Mouse (Mus musculus) kidney, adult 2 months (tissue): Measurements from ENCODE around the gene Glrx5. TPM values are rescaled to one million over a fixed set of nuclear protein-coding genes. Genes with fewer than 3 reads are reported as not detected.

Source experiments
- DNase-seq: peaks from one replicate; pipeline ENCODE4 v3.0.0; 2021
- H3K27ac ChIP-seq: fragments of 200-500 bp; 2 replicates; pipeline ENCODE4 v1.5.1; 2012; ENCODE audit warnings: low read depth, low read length, control low read depth, inconsistent platforms; ENCODE audit not compliant: insufficient read depth
- H3K27me3 ChIP-seq: fragments of 200-500 bp; replicated peaks from 2 replicates; pipeline ENCODE4 v1.6.1; 2012; ENCODE audit warnings: mild to moderate bottlenecking, moderate library complexity, low read length, inconsistent platforms; ENCODE audit not compliant: control insufficient read depth, insufficient read depth
- H3K36me3 ChIP-seq: fragments of 200-500 bp; 2 replicates; pipeline ENCODE4 v1.6.1; 2012; ENCODE audit warnings: mild to moderate bottlenecking, moderate library complexity, low read length, inconsistent platforms; ENCODE audit not compliant: control insufficient read depth, insufficient read depth
- H3K4me1 ChIP-seq: fragments of 200-500 bp; 2 replicates; pipeline ENCODE4 v1.6.1; 2011; ENCODE audit warnings: low read length; ENCODE audit not compliant: control insufficient read depth, insufficient read depth
- H3K4me3 ChIP-seq: fragments of 200-500 bp; 2 replicates; pipeline ENCODE4 v1.5.1; 2011; ENCODE audit warnings: mild to moderate bottlenecking, low read depth, low read length, control low read depth; ENCODE audit not compliant: insufficient read depth
- CTCF ChIP-seq: fragments of 200-500 bp; conservative IDR thresholded peaks from 2 replicates; pipeline ENCODE4 v1.5.1; 2011; ENCODE audit warnings: low read depth, mild to moderate bottlenecking, control low read depth, low read length, moderate library complexity, mixed read lengths; ENCODE audit not compliant: insufficient read depth, insufficient read length
- POLR2A ChIP-seq: fragments of 200-500 bp; IDR thresholded peaks from one replicate; pipeline ENCODE4 v1.6.1; 2011; ENCODE audit warnings: low read depth, low read length, control low read depth
- WGBS: fragments of 180-500 bp; shearing (Covaris S2); methylation state at CpG from one replicate; pipeline ENCODE4 v1.1.7; 2018; 5-methylcytosine and 5-hydroxymethylcytosine counted together
- polyA plus RNA-seq: library from polyadenylated mRNA; depleted of rRNA; stranded (reverse); fragments of >200 nt; gene quantifications from 2 replicates; pipeline ENCODE4 v1.2.3, GENCODE M21; 2012

Gene Glrx5
- polyA plus RNA-seq, 1 experiment: 138 TPM

DNA sequence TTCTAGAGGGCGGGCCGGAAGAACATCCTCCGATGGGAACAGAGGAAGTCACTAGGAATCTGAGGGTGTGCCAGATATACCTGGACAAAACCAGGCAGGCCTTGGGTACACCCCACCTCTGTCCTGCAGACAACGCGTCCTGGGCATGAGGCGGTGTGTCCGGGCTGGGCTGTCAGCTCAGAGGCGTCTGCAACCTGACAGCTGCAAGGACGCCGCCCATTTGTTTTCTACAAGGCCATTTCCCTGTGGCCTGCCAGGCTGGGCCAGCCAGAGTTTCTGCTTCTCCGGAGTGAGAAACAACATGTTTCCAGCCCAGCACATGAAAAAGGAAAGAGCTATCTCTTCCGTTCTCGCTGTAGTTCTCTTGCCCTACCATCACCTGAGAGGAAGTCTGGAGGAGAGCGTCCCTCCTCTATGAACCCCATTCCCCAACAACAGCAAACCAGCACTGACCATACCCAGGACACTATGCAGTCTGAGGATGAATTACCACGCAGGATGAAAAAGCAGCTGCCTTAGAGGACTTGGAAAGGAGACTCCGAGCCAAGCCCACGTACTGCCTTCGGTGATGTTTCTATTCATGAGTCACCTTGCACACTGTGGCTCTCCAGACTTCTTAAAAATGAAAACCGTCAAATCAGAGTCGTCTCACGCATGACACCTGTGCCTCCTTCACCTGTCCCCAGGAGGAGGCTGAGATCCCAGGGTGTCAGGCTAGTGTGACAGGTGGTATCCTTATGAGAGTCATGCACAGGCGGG lies 27.4 kb upstream of the Glrx5 start:
- peak overlapping the region; percentile 47 for H3K27ac ChIP-seq
- DNase-seq: peak; percentile 53
- WGBS: 69% methylated on average over 22 of the region's 22 CpGs
- peaks cover 32% of the 10 kb centered on the region for H3K4me1 ChIP-seq
- H3K4me3 ChIP-seq: no peak overlapping the region
- no peak for TF ChIP-seq CTCF
- TF ChIP-seq POLR2A: no peak
- no peaks in the 10 kb centered on the region for H3K36me3 ChIP-seq
- H3K27me3 ChIP-seq: no peaks in the 10 kb centered on the region

DNA sequence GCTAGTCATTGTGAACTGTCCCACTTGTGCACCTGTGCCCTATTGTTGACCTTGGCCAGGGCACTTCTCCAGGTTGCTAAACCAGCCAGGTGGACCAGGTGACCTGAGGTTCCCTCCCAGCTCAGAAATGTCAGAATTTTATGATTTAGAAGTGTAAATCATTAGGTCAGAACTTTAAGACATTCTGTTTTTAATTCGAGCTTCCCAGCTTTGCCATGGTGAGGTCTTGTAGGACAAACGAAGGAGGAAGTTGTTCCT lies 26.8 kb upstream of the Glrx5 start:
- no peak overlapping the region for H3K4me3 ChIP-seq
- DNase-seq: peak; percentile 45
- H3K27ac ChIP-seq: peak overlapping the region; percentile 47; the same call in 1 of the 2 replicates
- no peaks in the 10 kb centered on the region for H3K27me3 ChIP-seq
- peaks cover 31% of the 10 kb centered on the region for H3K4me1 ChIP-seq
- H3K36me3 ChIP-seq: no peaks in the 10 kb centered on the region
- 44% methylated on average over 2 of the region's 2 CpGs for WGBS
- TF ChIP-seq POLR2A: no peak
- TF ChIP-seq CTCF: no peak

DNA sequence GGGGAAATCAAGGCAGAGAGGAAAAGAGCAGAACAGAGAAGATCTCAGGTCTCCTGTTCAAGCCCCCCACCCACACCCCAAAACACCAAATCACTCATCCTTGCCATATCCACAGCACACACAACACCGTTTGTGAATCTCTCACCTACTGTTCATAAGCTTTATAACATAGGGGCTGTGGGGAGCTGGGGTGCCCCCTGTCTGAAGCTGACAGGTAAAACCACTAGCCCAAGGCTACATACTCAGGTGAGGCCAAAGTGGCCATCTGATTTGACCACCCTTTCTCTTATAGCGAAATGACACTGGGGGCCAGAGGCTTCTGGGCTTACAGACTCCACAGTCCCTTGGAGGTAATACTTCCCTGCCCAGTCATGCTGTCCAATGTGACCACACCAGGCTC lies 24.3 kb upstream of the Glrx5 start:
- no peak for DNase-seq
- Histone ChIP-seq H3K4me3 (no peak overlapping the region), H3K27ac (peak overlapping the region; percentile 13; the same call in 1 of the 2 replicates), H3K27me3 (no peaks in the 10 kb centered on the region), H3K4me1 (peaks cover 21% of the 10 kb centered on the region; the same call in 1 of the 2 replicates), H3K36me3 (no peaks in the 10 kb centered on the region)
- 68% methylated on average over 2 of the region's 2 CpGs for WGBS
- TF ChIP-seq POLR2A (no peak), CTCF (0 out of 2 replicates have a peak, but pooled peaks have one; percentile 3)

GRCm38 (mm10) chr12:105008752-105009178 lies 23.7 kb upstream of the Glrx5 start:
- H3K4me1 ChIP-seq: peaks cover 21% of the 10 kb centered on the region; the same call in 1 of the 2 replicates
- peak overlapping the region; percentile 13; the same call in 1 of the 2 replicates for H3K27ac ChIP-seq
- H3K27me3 ChIP-seq: no peaks in the 10 kb centered on the region
- WGBS: 2% methylated on average over 13 of the region's 13 CpGs
- H3K36me3 ChIP-seq: no peaks in the 10 kb centered on the region
- TF ChIP-seq POLR2A (no peak), CTCF (no peak)
- H3K4me3 ChIP-seq: peak overlapping the region; percentile 80
- DNase-seq: peak; percentile 92

GRCm38 (mm10) chr12:105009370-105010212 lies 22.9 kb upstream of the Glrx5 start, which contains the start of gene Syne3:
Gene Syne3, minus strand, starts transcription at chr12:105009809.
- H3K36me3 ChIP-seq: no peaks in the 10 kb centered on the region
- H3K27ac ChIP-seq: peak within 1 kb of the TSS; percentile 89; the same call in 1 of the 2 replicates
- peaks cover 21% of the 10 kb centered on the region; the same call in 1 of the 2 replicates for H3K4me1 ChIP-seq
- DNase-seq: peak; percentile 90
- H3K4me3 ChIP-seq: peak within 1 kb of the TSS; percentile 80
- no peak for TF ChIP-seq CTCF
- TF ChIP-seq POLR2A: no peak
- no peaks in the 10 kb centered on the region for H3K27me3 ChIP-seq
- WGBS: under 1% methylated on average over 66 of the region's 66 CpGs

DNA sequence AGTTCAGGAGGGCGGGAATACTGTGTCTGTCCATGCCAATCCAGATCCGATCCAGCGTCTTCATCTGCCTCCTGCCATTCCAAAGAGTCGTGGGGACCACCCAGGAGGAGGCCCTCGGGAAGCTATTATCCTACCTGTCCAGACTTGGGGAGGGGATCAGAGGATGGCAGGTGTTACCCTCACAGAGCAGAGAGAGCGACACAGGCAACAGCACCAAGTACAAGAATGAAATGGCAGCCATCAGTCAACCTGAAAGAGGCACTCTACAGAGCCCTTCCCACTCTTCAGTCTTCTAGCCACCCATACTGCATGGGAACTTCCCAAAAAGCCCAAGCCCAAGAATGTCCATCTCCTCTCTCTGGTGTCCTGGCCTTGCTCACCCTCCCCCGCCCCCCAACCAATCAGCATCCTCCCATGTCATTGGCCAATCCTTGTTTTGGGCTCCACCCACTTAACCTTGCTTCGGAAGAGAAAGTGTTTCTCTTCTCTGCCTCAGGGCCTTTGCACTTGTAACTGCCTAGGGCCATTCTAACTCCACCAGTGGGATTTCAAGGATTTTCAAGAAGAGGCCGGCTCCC lies 22.2 kb upstream of the Glrx5 start:
- no peaks in the 10 kb centered on the region for H3K27me3 ChIP-seq
- H3K36me3 ChIP-seq: no peaks in the 10 kb centered on the region
- H3K4me3 ChIP-seq: peak overlapping the region; percentile 80
- H3K4me1 ChIP-seq: peaks cover 19% of the 10 kb centered on the region; the same call in 1 of the 2 replicates
- no peak for TF ChIP-seq POLR2A
- TF ChIP-seq CTCF: no peak
- H3K27ac ChIP-seq: peak overlapping the region; percentile 49; the same call in 1 of the 2 replicates
- WGBS: 26% methylated on average over 9 of the region's 9 CpGs
- no peak for DNase-seq

DNA sequence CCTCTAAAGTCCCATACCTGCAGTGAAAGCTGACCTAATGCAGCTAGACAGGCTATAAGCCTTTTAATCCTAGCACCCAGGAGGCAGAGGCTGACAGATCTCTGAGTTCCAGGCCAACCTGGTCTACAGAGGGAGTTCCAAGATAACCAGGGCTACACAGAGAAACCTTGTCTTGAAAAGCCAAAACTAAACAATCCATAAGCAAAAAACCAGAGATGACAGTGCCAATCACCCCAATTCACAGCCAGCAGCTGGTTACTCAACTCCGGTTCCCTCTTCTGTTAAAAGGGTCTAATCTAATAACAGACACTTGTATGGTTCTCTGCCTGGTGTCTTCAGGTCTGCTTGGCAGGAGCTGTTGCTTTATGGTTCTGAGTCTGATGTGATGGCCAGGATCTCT lies 20.9 kb upstream of the Glrx5 start:
- Histone ChIP-seq H3K27me3 (no peaks in the 10 kb centered on the region), H3K4me1 (peaks cover 20% of the 10 kb centered on the region; the same call in 1 of the 2 replicates), H3K4me3 (no peak overlapping the region), H3K36me3 (no peaks in the 10 kb centered on the region), H3K27ac (no peak overlapping the region)
- DNase-seq: no peak
- TF ChIP-seq POLR2A: no peak
- TF ChIP-seq CTCF: no peak
- 100% methylated on average over 1 of the region's 1 CpGs for WGBS
